Mouse (Mus musculus) adrenal gland, postnatal 25 days (tissue): ENCODE measurements around the gene Smad6. TPM values are rescaled to one million over a fixed set of nuclear protein-coding genes. Genes with fewer than 3 reads are reported as not detected.

Source experiments
- DNase-seq: peaks from one replicate; pipeline ENCODE4 v3.0.0; 2021; ENCODE audit warnings: mixed read lengths
- total RNA-seq: library from RNA; stranded (reverse); gene quantifications from 2 replicates; pipeline ENCODE4 v1.2.3, GENCODE M21; 2021

Smad6 gene
- total RNA-seq, 1 experiment from 2014 or later: 13.6 TPM

DNA sequence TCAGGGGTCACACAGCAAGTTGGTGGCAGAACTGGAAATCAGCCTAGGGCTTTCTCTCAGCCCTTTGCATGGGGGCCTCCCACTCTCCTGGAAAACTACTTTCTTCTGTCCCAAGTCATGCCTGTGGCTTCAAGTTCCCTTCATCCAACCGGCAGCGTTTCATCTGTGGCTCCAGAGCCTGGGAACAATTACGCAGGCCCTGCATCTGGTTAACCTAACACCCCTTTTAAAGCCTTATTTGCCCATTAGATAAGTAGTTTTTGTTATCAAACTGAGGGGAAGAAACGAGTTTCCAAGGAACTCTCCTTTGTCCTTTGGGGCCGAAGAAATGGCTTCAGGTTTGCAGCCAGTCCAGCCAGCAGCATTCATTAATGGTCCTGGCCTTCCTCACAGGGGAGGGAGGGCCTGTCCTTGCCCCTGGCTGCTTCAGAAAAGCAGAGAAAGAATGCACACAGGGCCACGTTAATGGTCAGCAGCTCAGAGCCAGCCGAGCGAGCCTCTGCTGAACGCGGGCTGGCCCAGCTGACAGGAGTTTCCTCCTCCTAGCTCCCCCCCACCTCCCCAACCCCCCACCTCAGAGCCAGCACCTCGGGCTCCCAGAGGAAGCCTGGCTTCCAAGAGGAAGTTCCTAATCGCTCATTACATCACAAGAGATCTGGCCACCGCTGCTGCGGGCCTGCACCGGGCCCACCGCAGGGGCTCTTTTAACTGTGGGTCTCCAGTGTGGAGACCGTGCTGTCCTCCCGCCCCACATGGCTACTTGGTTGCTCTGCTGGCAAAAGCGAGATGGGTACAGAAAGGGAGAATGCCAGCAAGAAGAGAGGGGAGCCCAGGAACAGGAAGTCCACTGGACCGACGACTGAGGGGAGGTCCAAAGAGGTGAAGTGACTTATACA is 61.7 kb downstream of the Smad6 start:
- DNase-seq: peak; percentile 35

DNA sequence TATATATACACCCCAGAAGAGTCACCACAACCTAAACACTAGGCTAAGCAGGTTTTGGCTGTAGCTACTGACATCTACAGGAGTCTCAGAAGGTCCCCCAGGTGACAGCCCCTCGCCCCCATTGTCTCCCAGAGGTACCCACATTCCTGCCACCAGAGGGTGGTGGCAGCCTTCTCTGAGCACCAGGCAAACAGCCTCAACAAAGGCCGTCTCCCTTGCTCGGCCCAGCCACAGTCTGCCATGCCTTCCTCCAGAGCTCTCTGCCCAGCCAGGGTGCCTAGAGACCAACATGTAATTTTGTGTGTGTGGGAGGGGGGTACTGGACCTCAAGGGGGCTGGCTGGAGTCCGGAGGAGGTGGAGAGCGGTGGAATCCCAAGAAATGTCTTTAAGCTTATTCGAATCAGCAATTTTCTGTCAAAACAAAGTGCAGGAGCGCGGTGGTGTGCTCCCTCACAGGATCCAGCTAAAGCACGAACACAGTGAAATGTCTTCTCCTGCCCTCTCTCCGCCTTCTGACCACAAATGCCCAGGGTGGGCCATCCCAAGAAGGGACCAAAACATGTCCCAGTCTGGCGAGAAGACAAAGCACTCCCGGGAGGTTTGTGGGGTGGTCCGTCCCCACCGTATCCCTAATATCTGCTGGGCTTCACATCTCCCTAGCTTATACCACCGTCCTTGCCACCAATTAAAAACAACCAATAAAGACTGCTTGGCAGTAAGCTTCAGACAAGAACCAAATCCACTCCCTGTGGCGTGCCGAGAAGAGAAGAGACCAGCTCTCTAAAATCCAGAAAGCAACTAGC is 62.5 kb downstream of the Smad6 start:
- DNase-seq: peak; percentile 67

DNA sequence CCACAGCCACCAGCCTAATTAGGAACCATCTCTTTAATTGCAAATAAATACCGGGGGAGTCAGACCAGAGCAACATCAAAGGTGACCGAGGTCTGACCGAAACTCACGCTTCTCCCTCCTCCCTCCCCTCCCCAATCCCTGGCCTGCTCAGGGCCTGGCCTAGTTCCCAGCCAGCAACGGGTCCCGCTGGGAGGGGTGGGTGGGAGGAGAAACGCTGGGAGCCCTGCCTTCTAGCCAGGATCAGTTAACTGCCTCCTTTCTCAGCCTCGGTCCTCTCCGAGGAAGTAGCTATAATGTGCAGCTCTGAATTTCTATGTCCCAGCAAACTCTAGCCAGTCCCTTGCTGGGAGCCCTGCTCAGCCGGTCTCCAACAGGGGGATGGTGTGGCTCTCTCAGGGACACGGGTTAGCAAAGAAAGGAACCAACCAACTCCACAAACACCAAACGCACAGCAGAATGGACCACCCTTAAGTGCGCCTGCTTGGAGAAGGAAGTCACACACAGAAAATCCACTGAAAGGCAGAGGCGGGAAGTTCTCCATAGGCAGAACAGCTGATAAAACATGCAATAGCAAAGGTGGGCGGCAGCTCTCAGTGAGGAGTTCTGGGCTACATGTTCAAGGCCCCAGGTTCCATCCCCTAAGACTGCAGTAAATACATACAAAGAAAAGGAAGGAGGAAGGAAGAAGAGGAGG is 63.4 kb downstream of the Smad6 start:
- DNase-seq: peak; percentile 77

DNA sequence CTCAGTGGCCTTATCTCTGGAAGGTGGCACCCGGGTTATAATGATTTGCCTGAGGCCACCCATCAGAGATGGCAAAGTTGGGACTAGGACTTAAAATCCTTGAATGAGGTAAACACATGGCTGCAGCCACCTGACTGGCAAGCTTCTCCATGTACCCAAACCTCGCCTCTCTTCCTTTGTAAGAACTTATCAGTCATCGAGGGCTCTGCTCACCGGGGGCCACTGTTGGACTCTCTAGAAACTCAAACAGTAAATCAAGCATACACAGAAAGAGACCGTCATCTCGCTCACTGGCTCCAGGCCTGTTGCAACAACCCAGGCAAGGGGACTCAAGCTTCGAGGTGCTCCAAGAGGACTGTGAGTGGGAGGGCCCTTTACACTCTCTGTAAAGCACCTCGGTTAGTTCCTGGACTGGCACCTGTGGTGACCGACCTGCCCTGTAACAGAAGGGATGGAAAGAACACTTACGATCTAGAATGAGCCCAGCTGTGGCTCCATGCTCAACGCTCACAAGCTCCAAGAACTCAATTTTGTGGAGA is 64.1 kb downstream of the Smad6 start:
- no peak for DNase-seq

DNA sequence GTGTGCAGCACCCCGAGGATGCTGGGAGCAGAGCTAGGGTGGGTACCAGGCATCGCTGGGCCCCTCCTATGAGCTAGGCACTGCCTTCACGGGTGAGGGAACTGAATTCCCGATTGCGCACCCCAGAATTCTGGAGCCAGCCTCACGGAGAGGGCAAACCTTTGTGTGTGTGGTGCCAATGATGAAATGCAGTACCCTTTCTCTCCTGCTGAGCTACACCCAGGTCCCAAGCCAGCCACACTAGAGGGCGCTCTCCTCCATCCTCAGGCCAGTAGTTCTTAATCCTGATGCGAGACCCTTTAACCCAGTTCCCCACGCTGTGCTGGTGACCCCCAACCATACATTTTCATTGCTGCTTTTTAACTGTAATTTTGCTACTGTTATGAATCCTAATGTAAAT is 65.8 kb downstream of the Smad6 start:
- DNase-seq: peak; percentile 80

DNA sequence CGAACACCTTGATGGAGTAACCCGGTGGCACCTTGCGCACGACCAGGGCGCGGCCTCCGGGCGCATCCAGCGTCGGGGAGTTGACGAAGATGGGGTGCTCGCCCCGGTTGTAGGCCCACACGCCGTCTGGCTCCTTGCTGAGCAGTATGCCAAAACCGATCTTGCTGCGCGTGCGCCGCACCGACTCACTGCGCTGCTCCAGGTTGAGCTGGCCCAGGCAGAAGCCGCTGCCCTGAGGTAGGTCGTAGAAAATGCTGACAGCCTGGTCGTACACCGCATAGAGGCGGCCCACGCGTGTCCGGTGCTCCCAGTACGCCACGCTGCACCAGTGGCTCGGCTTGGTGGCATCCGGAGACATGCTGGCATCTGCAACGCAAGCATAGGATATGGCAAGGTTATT is 68.2 kb downstream of the Smad6 start:
- no peak for DNase-seq

DNA sequence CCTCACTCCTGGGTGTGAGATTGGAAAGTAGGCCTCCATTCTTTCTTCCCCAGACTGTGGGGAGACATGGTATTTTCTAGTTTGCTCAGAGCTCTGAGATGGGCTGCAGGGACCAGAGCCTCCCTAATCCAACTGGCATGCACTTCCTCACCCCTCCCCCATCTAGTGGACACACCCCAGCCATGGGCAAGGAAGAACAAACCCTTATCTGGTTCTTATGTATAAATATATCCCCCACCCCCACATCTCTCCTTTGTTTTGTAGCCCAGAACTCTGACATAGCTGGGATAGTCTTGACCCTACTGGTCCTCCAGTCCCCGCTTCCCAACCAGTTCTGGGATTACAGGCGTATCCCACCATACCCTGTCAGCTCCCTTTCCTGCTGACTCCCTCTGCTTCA is 69.3 kb downstream of the Smad6 start:
- no peak for DNase-seq

DNA sequence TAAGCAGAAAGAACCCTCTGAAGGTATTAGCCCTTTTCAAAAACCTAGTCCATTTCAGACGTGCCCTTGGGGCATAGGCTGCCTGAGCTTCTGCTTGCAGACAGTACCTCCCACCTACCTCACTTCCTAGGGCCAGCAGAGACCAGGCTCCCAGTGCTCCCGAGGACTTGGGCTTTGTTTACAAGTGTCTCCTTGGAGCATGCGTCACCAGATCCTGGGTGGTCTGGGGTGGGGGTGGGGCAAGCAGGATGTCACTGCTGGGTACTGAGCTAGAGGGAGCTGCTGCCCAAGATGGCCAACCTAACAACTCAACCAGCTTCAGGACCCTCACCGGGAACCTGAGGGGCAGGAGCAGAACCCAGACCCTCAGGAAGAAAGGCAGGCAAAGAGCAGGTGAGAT is 71.5 kb downstream of the Smad6 start:
- no peak for DNase-seq

DNA sequence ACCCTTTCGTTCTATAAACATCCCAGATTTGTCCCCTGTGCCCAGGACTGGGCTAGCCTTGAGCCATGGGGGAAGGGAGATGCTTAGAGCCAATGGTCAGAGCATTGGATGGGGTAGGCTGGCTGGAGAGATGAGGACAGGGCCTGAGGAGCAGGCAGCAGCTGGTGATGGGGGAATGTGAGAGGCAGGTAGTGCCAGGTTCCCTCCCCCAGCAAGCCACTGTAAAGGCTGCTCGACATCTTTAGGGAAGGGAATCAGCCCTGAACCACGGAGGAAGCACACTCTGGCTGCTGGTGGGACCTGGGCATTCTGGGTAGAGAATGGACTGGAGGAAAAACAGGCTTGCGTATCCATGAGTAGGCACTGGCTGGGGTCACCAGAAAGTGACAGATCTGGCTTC is 72.5 kb downstream of the Smad6 start:
- no peak for DNase-seq

DNA sequence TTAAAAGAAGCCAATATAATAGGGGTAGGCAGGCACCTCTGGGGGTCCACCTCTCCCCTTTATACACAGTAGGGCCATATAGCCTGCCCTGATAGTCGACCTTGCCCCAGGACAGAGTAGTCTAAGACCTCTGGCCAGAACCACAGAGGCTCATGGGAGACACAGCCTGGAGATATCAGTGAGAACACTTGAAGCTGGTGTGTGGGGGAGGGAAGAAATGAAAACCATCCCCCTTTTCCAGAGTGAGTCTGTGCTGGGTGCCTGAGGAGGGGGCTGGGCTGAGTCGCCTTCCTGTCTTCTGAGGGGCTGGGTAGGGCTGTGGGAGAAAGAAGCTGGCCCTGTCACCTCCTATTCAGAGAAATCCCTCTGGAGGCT is 79.3 kb downstream of the Smad6 start:
- no peak for DNase-seq

DNA sequence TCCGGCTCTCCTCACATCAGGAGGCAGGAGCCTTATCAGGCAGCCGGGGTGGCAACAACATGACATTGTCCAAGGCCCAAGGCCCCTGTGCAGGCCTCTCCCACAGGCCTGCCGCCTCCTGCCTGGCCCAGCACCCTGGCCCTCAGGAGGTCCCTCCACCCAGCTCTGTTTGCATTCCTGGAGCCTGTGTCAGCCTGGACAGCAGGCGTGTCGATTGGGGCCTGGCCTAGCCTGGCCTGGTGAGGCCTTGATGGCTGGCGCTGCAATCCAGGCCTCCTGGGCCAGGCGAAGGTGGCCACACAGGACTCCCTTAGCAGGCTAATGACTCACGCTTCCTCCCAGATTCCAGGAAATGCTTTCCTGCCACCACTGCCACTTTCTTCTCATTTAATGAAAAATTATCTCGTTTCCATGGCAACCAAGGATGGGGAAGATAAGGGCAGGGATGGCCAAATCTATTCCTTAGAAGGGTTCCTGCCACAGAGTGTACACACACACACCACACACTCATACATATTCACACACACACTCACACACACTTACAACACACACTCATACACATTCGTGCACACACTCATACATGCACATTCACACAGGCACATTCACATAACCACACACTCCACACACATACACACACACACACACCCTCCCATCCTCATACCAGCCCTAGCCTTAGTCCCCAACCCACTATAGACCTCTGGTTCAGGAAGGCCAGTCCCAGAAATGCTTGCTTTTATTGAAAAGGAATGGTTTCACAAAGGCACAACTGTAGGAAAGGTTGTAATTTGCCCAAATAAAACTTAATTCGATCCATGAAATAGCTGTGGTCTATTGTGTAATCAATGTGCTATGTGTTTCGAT is 79.9 kb downstream of the Smad6 start:
- DNase-seq: peak; percentile 65

DNA sequence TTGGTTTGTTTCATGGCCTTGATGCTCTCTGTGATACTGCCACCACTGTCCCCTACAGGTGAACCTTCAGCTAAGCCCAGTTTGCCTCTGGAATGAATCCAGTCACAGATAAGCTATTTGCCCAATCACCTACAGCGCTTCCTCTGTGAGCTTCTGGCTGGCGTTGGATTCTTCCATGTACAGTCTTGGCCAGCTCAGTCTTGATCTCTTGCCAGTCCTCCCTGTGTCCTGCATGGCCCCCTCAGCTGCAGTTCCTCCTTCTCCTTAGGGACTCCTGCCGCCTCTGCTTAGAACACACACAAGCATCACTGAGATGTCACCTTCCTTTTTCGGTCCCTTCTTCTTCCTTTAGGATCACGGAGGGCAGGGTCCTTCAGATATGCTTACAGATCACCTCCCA is 85.6 kb downstream of the Smad6 start:
- DNase-seq: no peak

DNA sequence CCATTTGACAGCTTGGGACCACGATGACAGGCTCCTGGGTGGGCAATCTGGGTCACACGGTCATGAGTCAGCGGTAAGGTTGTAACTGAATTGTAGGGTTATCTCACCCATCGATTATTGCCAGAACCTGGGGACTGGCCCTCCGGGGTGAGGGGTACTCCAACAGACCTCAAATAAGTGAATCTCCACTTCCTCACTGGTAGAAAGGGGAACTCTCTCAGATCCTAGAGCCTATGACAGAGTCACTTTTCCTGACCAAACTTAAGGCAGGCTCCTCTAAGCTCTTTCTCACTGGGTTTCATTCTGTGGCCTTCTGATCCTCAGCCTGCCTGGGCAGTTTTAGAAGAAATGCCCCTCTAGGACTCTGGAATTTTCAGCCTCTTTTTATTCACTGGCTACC is 88.8 kb downstream of the Smad6 start:
- DNase-seq: no peak

DNA sequence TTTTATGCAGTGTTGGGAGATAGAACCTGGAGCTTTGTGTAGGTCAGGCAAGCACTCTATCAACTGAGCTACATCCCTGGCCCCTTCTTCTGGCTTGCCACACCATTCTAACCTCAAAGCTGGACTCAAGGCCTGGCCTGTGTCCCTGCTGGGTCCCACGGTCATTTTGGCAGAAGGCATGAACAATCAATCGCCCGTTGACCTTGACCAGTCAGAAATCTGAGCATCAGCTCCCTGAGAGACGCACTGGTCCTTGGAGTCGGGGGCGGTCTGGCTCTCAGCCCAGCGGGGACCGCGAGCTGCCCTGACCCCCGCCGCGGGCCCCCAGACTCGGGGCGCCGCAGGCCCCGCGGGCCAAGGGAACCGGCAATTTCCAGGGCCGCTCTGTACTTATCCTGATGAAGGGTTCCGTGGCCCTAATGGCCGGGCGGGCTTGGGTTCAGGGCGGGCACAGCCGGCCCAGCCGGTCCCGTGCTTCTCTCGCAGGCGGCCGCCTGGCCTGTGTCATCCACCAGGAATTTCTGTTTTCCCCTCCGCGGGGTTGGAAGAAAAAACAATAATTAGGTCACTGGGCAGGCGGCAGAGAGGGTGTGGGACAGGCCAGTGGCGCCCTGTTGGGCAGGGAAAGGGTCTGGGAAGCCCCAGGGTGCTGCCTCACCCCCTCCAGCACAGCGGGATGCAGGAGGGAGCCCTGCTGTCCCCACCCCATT is 94.4 kb downstream of the Smad6 start:
- DNase-seq: peak; percentile 80

DNA sequence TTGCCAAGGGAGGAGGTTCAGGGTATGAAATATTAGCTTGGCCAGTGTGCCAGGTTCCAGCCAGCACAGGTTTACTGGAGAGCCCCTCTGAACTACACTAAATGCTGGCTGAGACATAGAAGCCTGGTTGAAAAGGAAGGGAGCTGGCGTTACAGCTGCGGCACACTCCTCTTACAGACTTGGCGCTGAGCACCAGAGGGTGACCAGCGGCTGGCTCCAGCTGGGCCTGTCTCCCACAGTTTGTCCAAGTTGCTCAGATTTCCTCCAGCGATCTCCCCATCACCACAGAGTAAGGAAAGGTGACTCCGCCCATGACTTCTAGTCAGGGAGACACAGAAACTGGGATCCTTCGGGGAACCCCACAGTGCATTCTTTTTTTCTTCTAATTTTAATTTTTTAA is 95.5 kb downstream of the Smad6 start:
- DNase-seq: no peak

DNA sequence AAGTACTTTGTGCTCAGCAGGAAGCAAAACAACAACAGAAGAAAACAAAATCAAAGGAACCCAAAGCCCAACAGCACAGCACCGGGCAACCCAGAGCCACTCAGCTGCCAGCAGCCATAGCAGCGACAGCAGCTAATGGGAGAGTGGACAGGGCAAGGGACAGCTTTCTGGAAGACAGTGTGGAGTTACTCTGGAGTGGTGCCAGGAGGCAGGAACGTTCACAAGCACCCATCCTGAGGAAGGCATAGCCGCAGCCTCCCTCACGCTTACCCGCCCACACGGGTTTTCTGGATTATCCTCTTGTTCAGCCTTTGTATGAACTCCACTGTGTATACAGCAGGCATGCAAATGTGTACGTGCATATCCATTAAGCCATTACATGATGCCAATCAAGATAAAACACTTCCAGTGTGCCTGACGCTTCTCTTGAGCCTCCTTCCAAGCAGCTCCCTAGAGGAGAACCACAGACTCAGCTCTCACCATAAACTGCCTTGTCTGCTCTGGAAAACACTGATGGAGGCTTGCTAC is 98.6 kb downstream of the Smad6 start:
- DNase-seq: peak; percentile 21

DNA sequence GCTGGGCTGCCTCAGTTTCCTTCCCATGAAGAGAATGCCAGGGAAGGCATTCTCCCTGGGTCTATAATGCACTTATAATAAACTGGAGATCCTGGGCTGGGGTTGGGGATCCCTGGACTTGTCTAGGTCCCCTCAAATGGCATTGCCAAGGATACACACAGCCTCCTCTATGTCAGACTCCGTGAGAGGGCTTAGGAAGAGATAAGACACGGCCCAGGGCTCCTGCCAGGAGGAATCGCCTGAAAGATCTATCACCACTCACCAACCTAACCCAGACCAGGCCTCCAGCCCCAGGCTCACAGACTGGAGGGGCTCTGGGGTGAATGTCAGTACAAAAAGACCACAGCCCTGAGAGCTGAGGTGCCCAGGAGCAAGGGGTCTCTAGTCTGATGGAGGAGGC is 102.2 kb downstream of the Smad6 start:
- no peak for DNase-seq

DNA sequence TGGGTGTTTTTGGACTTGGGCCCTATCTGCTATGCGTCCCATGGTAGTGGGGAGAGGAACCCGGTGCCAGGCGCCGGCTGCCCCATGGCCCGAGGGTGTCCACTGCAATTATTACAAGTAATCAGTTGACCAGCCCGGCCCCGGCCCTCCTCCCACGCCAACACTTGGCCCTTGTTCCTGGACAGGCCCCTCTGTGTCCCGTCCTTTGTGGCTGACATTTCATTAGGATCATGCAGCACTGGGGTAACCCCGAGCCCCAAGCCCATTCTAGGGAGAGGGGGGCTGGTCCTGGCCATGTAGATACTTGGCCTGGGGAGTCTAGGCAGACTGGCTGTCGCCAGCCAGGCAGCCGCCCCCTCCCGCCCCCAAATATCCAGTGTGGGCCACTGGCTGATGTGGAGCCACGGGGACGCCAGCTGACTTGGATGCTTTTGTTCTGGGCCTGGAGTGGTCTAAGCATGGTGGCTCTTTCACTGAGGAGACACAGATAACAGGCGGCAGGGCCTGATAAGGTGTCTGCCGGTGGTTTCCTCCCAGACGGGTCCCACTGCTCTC is 102.8 kb downstream of the Smad6 start:
- no peak for DNase-seq

DNA sequence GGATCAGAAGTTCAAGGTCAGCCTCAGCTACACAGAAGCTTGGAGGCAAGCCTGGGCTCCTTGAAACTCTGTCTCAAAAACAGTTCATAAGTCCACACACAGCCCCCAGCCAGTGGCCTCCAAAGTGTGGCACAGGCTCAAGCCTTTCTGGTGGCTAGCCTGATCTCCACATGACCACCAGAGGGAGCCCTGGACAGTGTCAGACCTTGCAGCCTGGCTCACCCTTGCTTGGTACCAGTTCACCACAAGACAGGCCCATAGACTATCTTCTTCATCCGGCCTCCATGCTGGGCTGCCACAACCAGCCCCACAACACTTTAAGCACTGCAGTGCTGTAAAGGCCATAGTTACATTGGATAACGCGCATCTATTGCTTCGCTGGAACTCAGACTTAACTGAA is 103.6 kb downstream of the Smad6 start:
- peak; percentile 83 for DNase-seq

DNA sequence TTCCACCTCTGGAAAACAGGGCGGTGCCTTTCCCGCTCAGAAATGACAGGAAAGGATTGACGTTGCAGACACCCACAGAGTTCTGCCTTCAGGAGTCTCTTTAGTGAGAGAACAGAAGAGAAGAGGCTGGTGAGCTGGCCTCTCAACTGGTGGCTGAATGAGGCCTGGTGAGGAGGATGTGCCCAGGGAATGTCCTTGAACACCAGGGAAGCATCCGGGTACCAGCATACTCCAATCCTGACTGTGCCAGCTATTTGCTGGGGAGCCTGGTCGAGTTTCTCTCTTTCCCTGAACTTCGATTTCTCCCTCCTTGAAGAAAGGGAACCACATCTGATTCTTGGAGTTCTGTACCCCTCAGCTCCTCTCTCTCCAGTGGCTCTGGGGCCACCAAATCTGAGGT is 105.4 kb downstream of the Smad6 start:
- DNase-seq: no peak
